8 mouse cellular contexts compared by ENCODE assay signal in the genomic region with DNA sequence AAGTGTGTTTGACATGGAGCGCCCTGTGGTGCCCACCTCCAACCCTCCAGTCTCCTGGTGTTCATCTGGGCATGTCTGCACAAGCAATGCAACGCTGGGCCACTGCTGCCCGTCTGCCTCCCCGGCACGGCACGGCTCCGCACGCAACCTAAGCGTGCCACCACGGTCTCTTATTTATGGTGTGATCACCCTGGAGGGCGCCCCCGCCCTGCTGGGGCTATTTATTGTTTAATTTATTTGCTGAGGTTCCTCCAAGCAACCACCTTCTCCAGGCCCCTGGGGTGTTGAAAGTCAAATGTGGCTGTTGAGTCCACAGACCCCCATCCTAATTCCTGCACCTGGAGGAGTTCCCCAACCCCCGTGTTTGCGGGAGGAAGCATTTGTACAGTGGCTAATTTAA. TPM values are rescaled to one million over a fixed set of nuclear protein-coding genes. Genes with fewer than 3 reads are reported as not detected.
DNase-seq lines count a peak whose midpoint lies in the region; ATAC-seq lines count a peak whose summit lies in the region.

No protein-coding gene starts in this region.

- peaks cover 68% of the 10 kb centered on the region for H3K4me1 ChIP-seq in midbrain, embryonic 10.5 days
- H3K4me1 ChIP-seq in midbrain, embryonic 11.5 days (ENCODE audit: control insufficient read depth, insufficient read depth, low read length), result peaks cover 26% of the 10 kb centered on the region
- H3K4me1 ChIP-seq in limb, embryonic 12.5 days (replicated peaks), result peaks cover 57% of the 10 kb centered on the region
- peaks cover 45% of the 10 kb centered on the region for H3K4me1 ChIP-seq in stomach, embryonic 16.5 days (ENCODE audit: control insufficient read depth, insufficient read depth, low read length)

- H3K27me3 ChIP-seq in midbrain, embryonic 10.5 days (ENCODE audit: low read depth, poor library complexity, severe bottlenecking), result peaks cover 9% of the 10 kb centered on the region
- H3K27me3 ChIP-seq in midbrain, embryonic 11.5 days (ENCODE audit: control insufficient read depth, insufficient read depth, low read length), result no peaks in the 10 kb centered on the region
- no peaks in the 10 kb centered on the region for H3K27me3 ChIP-seq in limb, embryonic 12.5 days
- H3K27me3 ChIP-seq in stomach, embryonic 16.5 days (ENCODE audit: control insufficient read depth, insufficient read depth, low read length), result no peaks in the 10 kb centered on the region

- H3K9ac ChIP-seq in midbrain, embryonic 11.5 days (ENCODE audit: low read length), result no peak overlapping the region
- H3K9ac ChIP-seq in limb, embryonic 12.5 days (replicated peaks), result no peak overlapping the region
- peak overlapping the region; percentile 91 for H3K9ac ChIP-seq in stomach, embryonic 16.5 days (ENCODE audit: low read length)

- no peak overlapping the region for H3K4me2 ChIP-seq in midbrain, embryonic 11.5 days
- H3K4me2 ChIP-seq in limb, embryonic 12.5 days, result peak overlapping the region; percentile 98
- H3K4me2 ChIP-seq in stomach, embryonic 16.5 days (ENCODE audit: low read depth, low read length), result peak overlapping the region; percentile 86

- no peak for ATAC-seq in midbrain, embryonic 11.5 days (ENCODE audit: low FRiP score)
- no peak for ATAC-seq in limb, embryonic 12.5 days (ENCODE audit: insufficient number of reproducible peaks, insufficient read depth, low FRiP score, low TSS enrichment, low read depth)
- ATAC-seq in stomach, embryonic 16.5 days (ENCODE audit: insufficient read depth, low FRiP score), result no peak
- ATAC-seq in monocyte, adult 5-6 weeks (replicated peaks; ENCODE audit: insufficient number of reproducible peaks, low FRiP score, low TSS enrichment, poor library complexity, severe bottlenecking), result no peak

- no peak overlapping the region for H3K27ac ChIP-seq in midbrain, embryonic 10.5 days (replicated peaks)
- no peak overlapping the region for H3K27ac ChIP-seq in midbrain, embryonic 11.5 days (ENCODE audit: low read depth, low read length)
- H3K27ac ChIP-seq in limb, embryonic 12.5 days, result 0 out of 2 replicates have a peak overlapping the region, but pooled peaks have one; percentile 95
- H3K27ac ChIP-seq in stomach, embryonic 16.5 days (ENCODE audit: low read length), result no peak overlapping the region

- DNase-seq in heart, adult 11 months, result peak; percentile 95
- no peak for DNase-seq in heart, adult 8-10 months (ENCODE audit: low spot score)
- DNase-seq in midbrain, embryonic 10.5 days (ENCODE audit: low spot score), result no peak
- no peak for DNase-seq in midbrain, embryonic 11.5 days (ENCODE audit: low spot score, missing footprints)
- no peak for DNase-seq in spleen, postnatal 14 days (ENCODE audit: low spot score in 2 of 2)

- H3K9me3 ChIP-seq in midbrain, embryonic 10.5 days (replicated peaks), result 0 out of 2 replicates have a peak, but pooled peaks cover 7% of the 10 kb centered on the region
- no peaks in the 10 kb centered on the region for H3K9me3 ChIP-seq in midbrain, embryonic 11.5 days (ENCODE audit: control insufficient read depth, low read length)
- peaks cover 3% of the 10 kb centered on the region; the same call in 1 of the 2 replicates for H3K9me3 ChIP-seq in limb, embryonic 12.5 days
- no peaks in the 10 kb centered on the region; the same call in 1 of the 2 replicates for H3K9me3 ChIP-seq in stomach, embryonic 16.5 days (replicated peaks; ENCODE audit: control insufficient read depth, low read length)

- 90% methylated on average over 14 of the region's 14 CpGs for WGBS in midbrain, embryonic 10.5 days
- WGBS in midbrain, embryonic 11.5 days, result 92% methylated on average over 14 of the region's 14 CpGs
- 79% methylated on average over 14 of the region's 14 CpGs for WGBS in limb, embryonic 12.5 days
- 72% methylated on average over 14 of the region's 14 CpGs for WGBS in stomach, embryonic 16.5 days

- H3K36me3 ChIP-seq in midbrain, embryonic 10.5 days, result peaks cover 41% of the 10 kb centered on the region
- peaks cover 12% of the 10 kb centered on the region for H3K36me3 ChIP-seq in midbrain, embryonic 11.5 days (ENCODE audit: control insufficient read depth, insufficient read depth, low read length)
- H3K36me3 ChIP-seq in limb, embryonic 12.5 days, result peaks cover 30% of the 10 kb centered on the region
- H3K36me3 ChIP-seq in stomach, embryonic 16.5 days (ENCODE audit: control insufficient read depth, insufficient read depth, low read length), result peaks cover 6% of the 10 kb centered on the region; the same call in 1 of the 2 replicates

- peak overlapping the region; percentile 97; the same call in 1 of the 2 replicates for H3K4me3 ChIP-seq in midbrain, embryonic 10.5 days
- H3K4me3 ChIP-seq in midbrain, embryonic 11.5 days (ENCODE audit: low read depth, low read length), result no peak overlapping the region
- peak overlapping the region; percentile 90 for H3K4me3 ChIP-seq in limb, embryonic 12.5 days (replicated peaks)
- H3K4me3 ChIP-seq in stomach, embryonic 16.5 days (replicated peaks; ENCODE audit: low read length), result peak overlapping the region; percentile 87

RNA-seq across cellular contexts. Expression of gene Pim3, which starts 3.1 kb away (rescaled TPM):
- 100 to 1,000 TPM in 1 of 4 experiments, 10 to 100 TPM in 3; 70.8 to 183 (median 86.1) TPM for total RNA-seq in heart, adult 8-10 months (2022)
- polyA plus RNA-seq in midbrain, embryonic 10.5 days (2016; fragmentation: Nextera tagmentation; extraction: Ambion mirVana), result 36.9 TPM in 2 replicates
- polyA plus RNA-seq in midbrain, embryonic 11.5 days (2014; fragmentation: Nextera tagmentation; extraction: Ambion mirVana), result 30.1 and 30.5 TPM in 2 replicates
- polyA plus RNA-seq in limb, embryonic 12.5 days (2016; fragmentation: Nextera tagmentation; extraction: Ambion mirVana), result 53.9 and 55.3 TPM in 2 replicates
- 58.3 and 59.0 TPM in 2 replicates for polyA plus RNA-seq in stomach, embryonic 16.5 days (2015; fragmentation: Nextera tagmentation; extraction: Ambion mirVana)
- total RNA-seq in monocyte, adult 5-6 weeks (2017), result 31.1 to 42.4 TPM (median 34.9 TPM) in 3 replicates

RNA-seq across cellular contexts. Expression of gene Creld2, which starts 45.6 kb away (rescaled TPM):
- total RNA-seq in heart, adult 8-10 months (2022), result 10 to 100 TPM; 17.2 to 28.0 (median 21.1) TPM
- polyA plus RNA-seq in midbrain, embryonic 10.5 days (2016; fragmentation: Nextera tagmentation; extraction: Ambion mirVana), result 94.7 and 110 TPM in 2 replicates
- 72.5 and 81.7 TPM in 2 replicates for polyA plus RNA-seq in midbrain, embryonic 11.5 days (2014; fragmentation: Nextera tagmentation; extraction: Ambion mirVana)
- polyA plus RNA-seq in limb, embryonic 12.5 days (2016; fragmentation: Nextera tagmentation; extraction: Ambion mirVana), result 70.6 and 74.7 TPM in 2 replicates
- polyA plus RNA-seq in stomach, embryonic 16.5 days (2015; fragmentation: Nextera tagmentation; extraction: Ambion mirVana), result 105 and 128 TPM in 2 replicates
- 59.8 to 71.4 TPM (median 62.8 TPM) in 3 replicates for total RNA-seq in monocyte, adult 5-6 weeks (2017)

RNA-seq across cellular contexts. Expression of gene Alg12, which starts 45.9 kb away (rescaled TPM):
- 10 to 100 TPM in 2 of 4 experiments, 1 to 10 TPM in 2; 7.4 to 10.3 (median 9.9) TPM for total RNA-seq in heart, adult 8-10 months (2022)
- 11.7 and 11.9 TPM in 2 replicates for polyA plus RNA-seq in midbrain, embryonic 10.5 days (2016; fragmentation: Nextera tagmentation; extraction: Ambion mirVana)
- polyA plus RNA-seq in midbrain, embryonic 11.5 days (2014; fragmentation: Nextera tagmentation; extraction: Ambion mirVana), result 10.8 and 11.0 TPM in 2 replicates
- 10.3 and 11.2 TPM in 2 replicates for polyA plus RNA-seq in limb, embryonic 12.5 days (2016; fragmentation: Nextera tagmentation; extraction: Ambion mirVana)
- polyA plus RNA-seq in stomach, embryonic 16.5 days (2015; fragmentation: Nextera tagmentation; extraction: Ambion mirVana), result 13.1 and 14.0 TPM in 2 replicates
- 5.8 to 15.6 TPM (median 9.6 TPM) in 3 replicates for total RNA-seq in monocyte, adult 5-6 weeks (2017)
